Mouse (Mus musculus): ENCODE measurements around the gene Pik3ap1.

Pik3ap1 gene

DNA sequence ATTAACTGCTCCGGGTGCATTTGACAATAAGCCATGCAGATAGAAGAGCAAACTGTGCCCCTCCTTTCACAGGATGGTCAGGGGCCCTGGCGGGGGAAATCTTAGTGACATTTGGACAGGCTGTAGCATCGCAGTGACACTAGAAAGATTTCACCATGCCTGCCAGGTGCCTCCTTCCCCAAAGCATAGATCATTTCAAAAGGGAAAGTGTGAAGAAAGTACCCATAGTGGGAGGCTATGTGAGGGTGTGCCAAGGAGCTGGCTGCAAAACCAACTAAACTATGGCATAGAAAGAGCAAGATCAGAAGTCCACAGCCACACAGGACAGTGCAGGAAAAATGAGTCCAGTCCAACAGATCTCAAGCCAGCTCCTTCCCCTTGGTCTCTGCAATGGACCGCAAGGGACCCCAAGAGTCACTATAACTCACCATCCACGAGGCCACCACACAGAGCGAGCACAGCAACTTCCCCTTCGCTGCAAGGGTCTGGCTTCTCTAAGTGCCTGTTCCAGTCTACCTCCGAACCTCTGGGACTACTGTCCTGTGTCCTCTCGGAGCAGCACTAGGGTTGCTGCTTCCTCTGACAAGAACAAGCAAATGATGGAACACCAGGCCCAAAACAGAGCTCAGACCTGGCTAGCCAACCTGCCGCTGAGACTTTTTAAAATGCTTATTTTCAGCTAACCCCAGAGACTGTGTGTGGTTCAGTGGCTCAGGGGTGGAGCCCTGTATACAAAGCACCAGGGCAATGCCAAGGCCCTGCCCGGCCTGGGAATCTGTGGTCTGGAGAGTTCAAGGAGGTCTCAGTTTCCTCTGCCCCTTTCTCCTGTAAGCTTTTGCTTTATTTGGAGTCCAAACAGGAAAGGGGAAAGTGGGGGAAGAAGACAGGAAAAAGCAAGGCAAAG lies 15.1 kb downstream of the Pik3ap1 start:
- DNase-seq (ENCODE audit: low spot score), result no peak

DNA sequence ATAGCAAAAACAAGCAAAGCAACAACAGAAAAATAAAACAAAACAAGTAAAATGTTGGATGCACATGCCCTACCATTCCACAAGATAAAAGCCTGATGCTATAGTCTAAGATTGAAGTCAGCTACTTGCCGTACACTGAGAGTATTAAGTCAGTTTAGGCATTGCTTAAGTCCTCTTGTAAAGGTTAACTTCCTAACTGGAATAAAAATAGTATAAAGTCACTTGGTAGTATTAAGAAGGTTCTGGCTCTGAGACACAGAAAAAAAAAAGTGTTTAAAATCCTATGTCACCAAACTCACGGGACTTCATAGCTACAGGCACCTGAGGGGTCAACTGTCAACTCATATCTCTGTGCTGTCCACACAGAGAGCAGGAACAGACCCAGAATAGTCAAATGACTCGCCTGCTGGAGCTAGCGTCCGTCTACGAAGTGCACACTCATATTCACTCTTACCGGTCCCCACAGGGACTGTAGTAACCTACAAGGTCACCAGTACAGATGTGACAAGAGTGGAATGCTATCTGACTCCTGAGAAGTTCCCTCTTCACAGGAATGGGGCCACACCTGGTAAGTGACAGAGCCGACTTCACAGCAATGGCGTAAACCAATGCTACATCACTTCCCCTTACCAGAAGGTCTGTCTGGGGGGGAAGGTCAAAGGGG lies 17.9 kb downstream of the Pik3ap1 start:
- DNase-seq (ENCODE audit: low spot score), result no peak

DNA sequence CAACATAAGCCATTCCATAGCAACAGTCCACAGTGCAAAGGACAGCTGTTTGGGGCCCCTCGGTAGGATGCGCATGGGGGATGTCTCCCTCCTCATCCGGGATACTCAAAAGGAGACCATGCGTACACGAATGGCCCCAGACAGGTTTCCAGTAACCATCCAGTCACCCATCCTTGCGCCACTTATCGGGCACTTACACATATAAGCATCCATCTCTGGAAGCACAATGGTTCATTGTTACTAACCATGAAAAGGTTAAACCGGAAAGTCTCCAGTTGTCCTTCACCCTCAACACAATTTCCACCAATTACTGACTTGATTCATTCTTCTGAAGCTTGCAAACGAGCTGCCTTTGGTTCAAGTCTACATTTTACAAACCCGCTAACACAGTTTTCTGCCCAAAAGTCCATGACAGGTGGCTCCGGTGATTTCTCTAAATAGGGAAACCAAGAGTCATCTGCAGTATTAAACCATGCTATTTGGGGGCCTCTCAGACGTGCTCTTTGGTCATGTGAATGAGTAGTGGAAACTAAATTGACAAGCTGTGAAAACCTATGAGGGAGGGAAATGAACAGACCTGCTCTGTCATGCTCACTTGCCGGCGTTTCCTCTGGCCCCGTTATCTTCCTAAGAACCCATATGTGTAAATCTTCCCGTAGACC lies 18.6 kb downstream of the Pik3ap1 start:
- no peak for DNase-seq (ENCODE audit: low spot score)

DNA sequence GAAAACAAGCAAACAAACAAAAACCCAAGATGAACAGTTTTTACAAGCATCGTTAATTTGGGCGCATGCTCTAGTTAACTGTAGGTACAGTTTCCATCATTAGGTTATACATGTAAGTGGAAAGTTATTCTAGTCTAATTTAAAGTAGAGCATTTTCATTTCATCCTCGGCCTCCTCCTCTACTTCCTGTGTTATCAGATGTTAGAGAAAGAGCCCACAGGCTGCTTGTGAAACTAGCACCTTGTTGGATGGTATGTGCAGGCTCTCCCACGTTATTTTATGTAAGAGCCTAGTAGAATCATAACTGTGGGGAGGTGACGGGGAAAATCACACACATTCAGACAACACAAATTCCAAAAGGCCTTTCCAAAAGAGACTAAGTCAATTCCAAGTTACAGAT lies 19.3 kb downstream of the Pik3ap1 start:
- no peak for DNase-seq (ENCODE audit: low spot score)

DNA sequence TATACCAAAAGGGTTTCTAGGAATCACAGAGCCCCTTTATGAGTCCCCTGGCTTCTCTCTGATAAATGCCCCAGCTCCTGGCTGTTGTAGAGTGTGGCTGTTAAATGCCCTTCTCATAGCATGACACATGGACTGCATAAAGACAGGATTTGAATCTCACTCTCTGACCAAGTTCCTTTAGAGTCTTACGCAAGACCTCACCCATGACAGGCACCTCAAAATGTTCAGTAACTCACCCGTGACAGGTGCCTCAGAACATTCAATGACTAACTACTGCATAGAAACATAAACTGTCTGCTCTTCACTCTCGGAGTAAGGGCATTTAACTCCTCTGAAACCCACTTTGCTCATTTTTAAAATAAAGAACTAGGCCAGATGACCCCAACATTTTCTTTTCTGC lies 20.4 kb downstream of the Pik3ap1 start:
- no peak for DNase-seq (ENCODE audit: low spot score)

DNA sequence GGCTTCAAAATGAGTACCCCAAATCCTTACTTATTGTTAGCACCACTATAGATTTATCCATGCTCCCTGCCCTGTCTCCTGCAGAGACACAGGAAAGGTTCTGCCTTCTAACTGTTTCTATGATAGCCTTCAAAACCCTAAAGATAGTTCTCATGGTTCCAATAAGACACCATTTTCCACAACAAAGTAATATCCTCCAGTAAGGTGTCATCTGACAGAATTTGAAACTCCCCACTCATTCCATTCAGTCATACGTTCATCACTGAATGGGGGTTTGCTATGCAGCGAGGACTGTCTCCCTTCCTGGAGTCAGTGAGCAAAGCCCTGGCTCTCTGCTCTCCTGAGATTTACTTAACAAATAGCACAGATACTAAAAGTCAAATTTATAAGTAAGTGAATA lies 21.9 kb downstream of the Pik3ap1 start:
- DNase-seq (ENCODE audit: low spot score), result no peak

DNA sequence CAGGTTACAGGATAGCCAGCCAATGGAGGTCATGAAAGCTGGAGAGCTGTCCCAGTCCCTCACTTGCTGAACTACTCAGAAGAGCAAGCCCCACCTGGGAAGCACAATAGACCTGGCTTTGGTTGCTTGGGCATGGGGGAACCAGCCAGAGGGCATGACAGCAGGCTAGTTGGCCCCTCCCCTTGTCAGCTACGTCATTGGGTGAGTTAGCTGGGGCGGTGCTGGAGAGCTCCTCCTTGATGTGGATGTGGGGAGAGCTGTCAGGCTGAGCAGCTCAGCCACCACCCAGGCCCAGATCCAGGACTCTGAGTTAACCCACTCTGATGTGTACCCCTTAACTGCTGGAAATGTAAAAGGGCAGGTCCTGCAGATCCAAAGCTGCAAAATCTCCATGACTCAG lies 24.4 kb downstream of the Pik3ap1 start:
- no peak for DNase-seq (ENCODE audit: low spot score)

DNA sequence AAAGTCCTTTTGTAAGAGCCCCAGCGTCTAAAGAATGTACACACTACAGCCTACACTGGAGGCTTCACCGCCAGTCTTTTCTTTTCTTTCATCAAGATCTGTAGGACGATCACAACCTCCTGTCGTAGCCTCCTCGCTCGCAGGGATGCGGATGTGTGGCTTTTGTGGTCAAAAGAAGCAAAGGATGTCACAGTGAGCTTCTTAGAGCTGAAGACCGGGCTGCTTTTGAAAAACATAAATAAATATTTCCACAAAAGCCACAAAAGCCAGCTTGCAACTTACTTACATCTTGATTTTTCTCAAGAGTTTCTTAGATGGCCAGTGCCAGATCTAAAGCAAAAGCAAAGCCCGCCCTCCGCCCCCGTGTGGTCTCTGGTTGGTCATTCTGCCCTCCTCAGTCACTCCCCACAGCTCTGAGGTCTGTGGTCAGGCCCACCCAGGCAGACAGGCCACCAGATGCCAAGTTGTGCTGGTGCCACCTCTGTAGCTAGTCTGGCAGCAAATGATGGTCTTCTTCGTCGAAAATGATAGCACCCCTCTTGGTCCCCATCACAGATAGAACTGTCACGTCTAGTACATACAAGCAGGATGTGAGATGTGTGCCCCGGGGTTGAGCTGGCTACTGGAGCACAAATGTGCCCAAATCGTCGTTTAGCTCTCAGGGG lies 30.5 kb downstream of the Pik3ap1 start:
- DNase-seq (ENCODE audit: low spot score), result no peak

DNA sequence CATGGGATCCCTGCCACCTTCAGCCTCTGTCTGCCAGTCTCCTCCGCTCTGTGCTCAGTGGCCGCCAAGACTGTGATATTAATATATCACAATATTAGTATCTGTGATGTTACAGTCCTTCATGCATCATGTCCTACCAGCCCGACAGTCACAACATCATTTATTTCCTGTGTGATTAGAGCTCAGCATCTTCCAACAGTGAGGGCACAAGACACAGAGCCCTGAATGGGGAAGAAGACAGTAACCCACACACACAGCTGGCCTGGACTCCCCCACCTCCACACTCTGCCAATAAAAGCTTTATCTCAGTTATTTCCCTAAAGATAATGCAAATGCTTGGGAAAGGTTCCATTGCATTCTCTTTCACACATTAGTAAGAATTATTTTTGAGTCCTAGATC lies 35.3 kb downstream of the Pik3ap1 start:
- DNase-seq (ENCODE audit: low spot score), result no peak

DNA sequence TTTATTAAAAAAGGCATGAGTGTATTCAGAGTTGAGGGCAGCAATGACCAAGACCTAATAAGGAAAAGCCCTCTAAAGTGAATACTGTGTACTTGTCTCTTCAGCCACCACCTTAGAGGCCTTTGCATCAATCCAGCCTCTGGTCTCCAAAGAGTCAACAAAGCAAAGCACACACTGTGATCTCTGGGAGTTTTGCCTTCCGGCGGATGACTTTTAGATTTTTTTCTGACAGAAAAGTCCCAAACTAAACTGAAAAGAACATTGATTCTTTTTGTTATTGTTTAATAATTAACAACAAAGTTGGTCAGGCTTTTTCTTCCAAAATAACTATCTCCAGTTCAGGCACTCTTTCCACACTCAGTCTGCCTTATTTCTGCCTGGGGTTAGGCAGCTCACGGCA lies 36.7 kb downstream of the Pik3ap1 start:
- no peak for DNase-seq (ENCODE audit: low spot score)

DNA sequence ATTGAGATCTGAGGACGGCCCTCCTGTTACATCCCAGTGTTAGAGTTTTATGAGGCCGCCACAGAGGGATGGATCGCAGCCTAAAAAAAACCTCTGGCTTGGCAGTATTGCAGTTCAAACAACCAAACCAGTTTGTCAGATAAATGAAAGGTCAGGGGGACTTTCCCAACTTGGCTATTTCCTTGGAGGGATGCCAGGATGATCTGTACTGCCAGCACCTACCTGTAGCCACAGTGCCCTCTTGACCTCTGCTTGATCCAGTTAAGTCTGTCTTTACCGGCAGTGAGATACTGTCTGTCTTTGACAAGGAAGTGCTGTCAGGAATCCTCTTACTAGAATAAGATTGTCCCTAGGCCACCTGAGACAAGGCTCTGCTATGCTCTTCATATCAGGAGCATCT lies 37.6 kb downstream of the Pik3ap1 start:
- DNase-seq (ENCODE audit: low spot score), result no peak

DNA sequence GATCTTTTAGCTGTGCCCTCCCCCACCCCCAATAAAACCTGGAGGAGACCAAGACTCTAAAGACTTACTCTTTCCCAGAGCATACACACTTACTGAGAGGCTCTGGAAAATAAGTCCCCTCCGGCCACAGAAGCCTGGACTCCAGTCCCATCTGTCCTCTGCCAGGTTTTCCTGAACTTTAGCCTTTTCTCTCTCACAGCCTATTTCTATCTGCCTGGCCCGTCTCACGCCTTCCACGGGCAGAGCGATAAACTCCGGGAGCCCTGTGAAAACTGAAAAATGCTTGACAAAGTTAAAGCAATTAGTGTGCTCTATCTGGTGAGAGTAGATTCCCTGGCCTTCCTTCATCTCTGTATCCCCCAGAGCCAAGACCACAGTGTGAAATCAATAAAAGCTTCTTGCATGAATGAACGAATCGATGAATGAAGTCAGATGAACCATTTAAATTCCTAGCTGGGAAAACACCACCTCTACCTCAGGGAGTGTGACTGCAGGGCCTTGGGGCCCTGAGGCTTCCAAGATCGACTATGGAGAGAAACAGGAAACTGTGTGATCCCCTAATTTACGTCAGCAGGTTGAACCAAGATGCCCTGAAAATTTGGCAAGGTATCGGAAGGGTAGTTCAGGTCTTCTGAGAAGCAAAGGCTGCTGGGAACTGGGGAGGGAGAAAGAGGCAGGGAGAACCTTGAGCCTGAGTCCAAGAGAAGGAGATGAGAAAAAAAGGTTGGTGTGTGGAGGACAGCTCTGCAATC lies 38.6 kb downstream of the Pik3ap1 start:
- no peak for DNase-seq (ENCODE audit: low spot score)

DNA sequence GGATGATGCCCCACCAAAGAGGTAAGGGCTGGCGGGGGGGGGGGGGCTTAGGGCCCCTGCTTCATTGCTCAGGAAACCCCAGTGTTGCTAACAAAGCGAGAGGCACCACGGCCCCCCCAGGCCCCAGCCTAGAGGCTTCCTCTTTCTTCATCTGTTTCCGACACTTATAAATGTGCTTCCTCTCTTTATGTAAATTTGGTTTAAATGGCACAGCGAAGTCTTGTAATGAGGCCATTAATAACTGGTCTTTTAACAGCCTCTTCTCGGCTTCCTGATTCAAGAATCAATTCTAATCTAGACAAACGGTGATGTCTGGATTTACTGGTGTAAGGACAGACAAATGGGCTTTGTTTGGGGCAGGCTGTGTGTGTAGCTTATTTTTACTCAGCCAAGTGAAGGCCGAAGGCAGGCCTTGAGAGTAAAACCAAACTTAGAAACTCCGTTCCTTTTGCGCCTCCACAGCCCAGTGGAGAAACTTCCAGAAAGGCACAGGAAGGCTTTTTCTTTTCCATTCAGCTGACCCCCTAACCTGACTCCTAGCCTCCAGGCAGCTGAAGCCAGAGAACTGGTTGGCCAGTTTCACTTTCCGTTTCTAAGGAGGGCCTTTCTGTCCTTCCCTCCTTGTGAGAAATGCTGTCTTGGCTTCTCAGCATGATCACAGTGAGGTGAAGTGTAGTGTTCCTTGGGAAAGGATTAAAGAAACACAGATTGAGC lies 39.7 kb downstream of the Pik3ap1 start:
- DNase-seq (ENCODE audit: low spot score), result no peak

DNA sequence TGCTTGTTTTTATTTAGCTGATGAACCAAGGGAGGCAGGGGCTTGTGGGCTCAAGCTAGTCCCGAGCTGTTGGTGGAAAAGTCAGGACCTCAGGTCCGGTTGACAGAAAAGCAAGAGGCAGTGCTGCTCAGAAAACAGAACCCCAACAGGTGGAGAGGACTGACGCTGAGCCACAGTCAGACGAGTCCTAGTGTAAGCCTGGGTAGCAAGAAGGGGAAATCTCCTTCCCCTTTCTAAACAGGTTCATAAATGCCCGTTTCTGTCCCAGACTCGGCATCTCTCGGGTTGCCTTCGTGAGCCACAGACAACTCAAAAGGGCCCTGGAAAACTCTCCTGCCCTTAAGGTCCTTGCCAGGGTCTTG lies 40.3 kb downstream of the Pik3ap1 start:
- no peak for DNase-seq (ENCODE audit: low spot score)

DNA sequence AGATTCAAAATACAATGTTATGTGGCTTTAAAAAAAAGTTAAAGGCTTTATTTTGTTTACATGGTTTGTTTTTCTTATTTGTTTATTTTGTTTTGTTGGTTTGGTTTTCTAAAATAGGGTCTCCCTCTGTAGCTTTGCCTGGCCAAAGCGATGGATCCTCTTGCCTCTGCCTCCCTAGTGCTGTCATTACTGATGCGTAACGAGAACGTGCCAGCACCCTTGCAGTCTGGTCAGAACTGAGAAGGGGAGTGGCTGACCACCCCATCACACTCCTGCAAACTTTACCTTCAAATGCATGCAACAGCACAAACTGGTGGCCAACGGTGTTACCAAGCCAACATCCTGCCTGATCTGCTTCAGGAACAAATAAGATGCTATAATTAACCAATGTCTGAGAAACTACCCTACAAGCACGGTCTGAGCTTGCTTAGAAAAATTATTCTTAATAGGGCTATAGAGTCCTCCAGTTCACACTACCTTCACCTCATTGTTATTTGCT lies 42.3 kb downstream of the Pik3ap1 start:
- no peak for DNase-seq (ENCODE audit: low spot score)

DNA sequence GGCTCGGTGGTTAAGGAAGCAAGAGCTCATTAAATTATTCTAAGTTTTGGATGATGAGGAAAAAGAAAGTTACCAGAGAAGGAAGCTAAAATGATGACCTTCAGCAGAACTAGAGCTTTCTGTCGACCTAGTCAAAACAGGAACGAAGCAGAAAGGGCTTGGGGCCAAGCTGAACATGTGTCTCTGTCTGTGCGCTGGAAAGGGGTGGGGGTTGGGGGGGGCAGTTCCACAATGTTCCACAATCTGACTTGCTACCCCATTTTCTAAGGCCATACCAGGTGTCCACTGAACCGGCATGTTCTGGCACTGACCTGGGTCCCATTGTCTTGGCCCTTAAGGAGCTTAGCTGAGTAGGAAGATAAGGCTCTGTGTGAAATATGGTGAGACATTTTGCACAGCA lies 43.2 kb downstream of the Pik3ap1 start:
- no peak for DNase-seq (ENCODE audit: low spot score)

DNA sequence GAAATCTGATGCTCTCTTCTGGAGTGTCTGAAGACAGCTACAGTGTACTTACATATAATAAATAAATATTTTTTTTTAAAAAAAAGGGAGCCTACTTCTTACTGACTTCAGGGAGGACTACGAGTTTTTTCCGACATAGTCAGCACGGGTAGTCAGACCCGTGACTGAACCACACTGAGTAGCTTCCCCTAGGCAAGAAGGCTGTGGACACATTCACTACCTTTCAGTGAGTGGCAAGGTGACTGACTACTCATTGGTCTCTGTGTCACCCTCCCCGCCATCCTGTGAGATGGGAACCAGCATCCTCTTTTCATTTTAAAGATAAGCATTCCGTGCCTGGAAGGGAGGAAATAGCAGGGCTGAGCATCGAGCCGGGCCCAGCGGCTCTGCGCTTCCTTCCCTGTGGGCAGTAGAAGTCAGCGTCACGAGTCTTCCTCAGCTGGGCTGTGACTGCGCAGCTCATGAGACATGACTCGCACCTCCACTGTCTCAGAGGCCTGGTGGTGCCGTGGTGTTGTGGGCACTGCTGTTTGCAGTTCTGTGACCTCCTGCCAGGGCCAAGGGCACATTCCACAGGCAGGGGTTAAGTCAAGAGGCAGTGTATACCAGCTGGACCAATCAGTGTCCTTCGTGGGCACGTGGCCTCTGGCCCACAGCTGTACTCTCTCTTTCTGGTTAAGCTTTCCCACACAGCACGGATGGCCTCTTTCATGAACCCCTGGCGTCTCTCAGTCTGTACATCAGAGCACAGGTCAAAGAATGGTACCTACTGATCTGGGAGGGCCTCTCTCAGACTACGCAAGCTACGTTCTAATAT lies 45.7 kb downstream of the Pik3ap1 start:
- no peak for DNase-seq (ENCODE audit: low spot score)

DNA sequence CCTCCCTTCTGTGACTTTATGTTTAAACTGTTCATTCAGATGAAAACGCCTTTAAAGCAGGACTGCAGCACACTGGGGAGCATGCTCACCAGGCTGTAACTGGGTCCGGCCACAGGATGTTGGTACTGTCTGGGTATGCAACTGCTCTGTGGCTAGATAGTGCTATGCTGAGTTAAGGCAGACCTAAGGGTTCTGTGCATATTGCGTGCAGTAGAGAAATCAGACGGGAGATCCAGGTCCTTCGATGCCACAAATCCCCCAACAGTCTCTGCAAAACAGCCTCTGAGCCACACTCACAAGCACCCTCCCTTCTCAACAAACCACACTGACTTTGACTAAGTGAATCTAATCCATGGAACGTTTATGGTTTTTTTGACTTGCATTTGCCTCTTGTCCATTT lies 46.5 kb downstream of the Pik3ap1 start:
- DNase-seq (ENCODE audit: low spot score), result no peak

DNA sequence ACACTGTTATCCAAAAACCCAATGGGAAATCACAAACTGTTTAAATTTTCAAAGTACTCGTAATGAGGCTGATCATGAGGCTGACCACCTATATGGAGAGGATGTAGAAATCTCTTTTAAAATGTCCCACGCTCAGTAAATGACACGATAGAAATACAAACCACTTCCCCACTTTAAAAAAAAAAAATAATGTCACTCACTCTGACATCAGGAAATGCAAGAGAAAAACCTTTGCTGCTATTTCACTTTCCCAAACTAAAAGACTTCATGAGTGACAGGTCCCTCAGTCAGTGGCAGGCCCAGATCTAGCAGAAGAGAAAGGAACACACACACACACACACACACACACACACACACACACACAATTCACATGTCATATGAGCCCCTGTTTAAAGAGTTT lies 49.2 kb downstream of the Pik3ap1 start:
- DNase-seq (ENCODE audit: low spot score), result no peak

DNA sequence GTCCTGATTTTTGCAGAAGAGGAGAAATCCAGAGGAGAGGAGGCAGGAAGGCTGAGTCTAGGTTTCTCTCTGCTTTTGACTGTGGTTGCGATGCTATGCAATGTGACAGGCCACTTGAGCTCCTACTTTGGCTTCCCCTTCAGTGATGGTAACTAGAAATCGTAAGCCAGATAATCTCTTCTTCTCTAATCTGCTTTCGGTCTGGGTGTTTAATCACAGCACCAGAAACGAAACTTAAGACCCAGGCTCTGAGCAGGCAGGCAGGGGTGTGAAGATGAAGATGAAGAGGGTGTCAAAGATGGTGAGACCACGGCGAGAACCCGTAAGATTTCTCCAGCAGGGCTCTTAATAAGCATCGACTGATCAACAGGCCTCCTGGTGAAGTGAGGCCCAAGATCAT lies 51.9 kb downstream of the Pik3ap1 start:
- no peak for DNase-seq (ENCODE audit: low spot score)
